Mouse (Mus musculus): ENCODE measurements around the gene Noct. TPM values are rescaled to one million over a fixed set of nuclear protein-coding genes. Genes with fewer than 3 reads are reported as not detected.

The Noct gene
- polyA plus RNA-seq, 3 experiments from 2014 or later = 2.2 to 4.3 (median 3.5) TPM

DNA sequence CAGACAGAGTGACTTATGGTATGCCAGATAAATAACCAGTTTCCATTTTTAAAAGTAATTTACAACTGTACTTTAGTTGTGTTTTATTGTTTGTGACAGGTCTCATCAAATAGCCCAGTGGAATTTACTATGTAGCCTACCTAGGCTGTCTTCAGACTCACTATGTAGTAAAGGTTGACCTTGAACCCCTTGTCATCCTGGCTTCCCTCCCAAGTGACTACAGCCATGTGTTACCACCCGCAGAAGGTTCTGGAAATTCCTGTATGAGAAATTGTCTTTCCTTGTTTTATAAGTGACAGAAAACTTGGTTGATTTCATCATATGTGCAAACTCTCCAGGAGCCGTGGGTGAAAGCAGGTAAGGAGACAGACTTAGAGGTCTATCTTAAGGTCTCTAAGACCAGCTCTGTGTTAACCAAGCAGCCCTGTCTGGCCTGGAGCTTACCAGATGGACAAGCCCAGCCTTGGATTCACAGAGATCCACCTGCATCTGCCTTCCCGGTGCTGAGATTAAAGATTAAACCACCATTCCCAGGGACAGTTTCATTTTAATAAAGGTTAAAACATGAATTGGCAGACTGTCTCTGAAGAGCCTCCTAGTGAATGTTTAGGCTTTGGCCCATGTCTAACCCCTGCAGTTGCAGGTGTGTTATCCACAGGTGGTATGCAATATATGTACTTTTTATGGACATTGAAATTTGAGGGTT, 8.1 kb downstream of the Noct start:
- no peak for ATAC-seq

GRCm38 (mm10) chr3:51233474-51233873, 9.2 kb downstream of the Noct start:
- no peak for ATAC-seq

GRCm38 (mm10) chr3:51233918-51234751, 9.9 kb downstream of the Noct start:
- peak; percentile 91 for ATAC-seq

GRCm38 (mm10) chr3:51234752-51235055, 10.5 kb downstream of the Noct start:
- ATAC-seq = no peak

- no peak for ATAC-seq
Measured at GRCm38 (mm10) chr3:51238515-51238914, 14.3 kb downstream of the Noct start.

GRCm38 (mm10) chr3:51239541-51239940, 15.3 kb downstream of the Noct start:
- no peak for ATAC-seq

- ATAC-seq = no peak
Measured at GRCm38 (mm10) chr3:51247704-51248103, 23.5 kb downstream of the Noct start.

DNA sequence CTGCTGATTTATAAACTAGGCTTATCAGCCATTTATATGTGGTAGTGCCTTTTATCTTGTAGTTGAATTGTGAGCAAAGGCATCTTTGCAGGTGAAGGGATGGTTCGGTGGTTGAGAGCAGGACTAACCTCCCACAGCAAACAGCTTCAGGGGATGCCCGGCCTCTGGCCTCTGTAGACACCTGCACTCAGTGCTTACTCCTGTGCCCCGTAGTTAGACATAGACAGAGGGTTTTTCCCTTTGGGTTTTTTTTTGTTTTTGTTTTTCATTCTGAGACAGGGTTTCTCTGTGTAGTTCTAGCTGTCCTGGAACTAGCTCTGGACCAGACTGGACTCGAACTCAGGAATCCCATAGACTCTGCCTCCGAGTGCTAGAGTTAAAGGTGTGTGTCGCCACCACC, 24.4 kb downstream of the Noct start:
- ATAC-seq = no peak

GRCm38 (mm10) chr3:51249460-51249859, 25.2 kb downstream of the Noct start:
- ATAC-seq = no peak

DNA sequence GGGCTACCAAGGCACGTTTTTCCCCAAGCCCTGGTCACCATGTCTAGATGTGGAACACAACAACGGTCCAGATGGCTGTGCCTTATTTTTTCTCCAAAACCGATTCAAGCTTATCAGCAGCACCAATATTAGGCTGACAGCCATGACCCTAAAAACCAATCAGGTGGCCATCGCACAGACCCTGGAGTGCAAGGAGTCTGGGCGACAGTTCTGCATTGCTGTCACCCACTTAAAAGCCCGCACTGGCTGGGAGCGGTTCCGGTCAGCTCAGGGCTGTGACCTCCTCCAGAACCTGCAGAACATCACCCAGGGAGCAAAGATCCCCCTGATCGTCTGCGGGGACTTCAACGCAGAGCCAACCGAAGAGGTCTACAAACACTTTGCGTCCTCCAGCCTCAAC, 25.6 kb downstream of the Noct start:
- ATAC-seq = no peak

GRCm38 (mm10) chr3:51251057-51251456, 26.8 kb downstream of the Noct start:
- no peak for ATAC-seq

DNA sequence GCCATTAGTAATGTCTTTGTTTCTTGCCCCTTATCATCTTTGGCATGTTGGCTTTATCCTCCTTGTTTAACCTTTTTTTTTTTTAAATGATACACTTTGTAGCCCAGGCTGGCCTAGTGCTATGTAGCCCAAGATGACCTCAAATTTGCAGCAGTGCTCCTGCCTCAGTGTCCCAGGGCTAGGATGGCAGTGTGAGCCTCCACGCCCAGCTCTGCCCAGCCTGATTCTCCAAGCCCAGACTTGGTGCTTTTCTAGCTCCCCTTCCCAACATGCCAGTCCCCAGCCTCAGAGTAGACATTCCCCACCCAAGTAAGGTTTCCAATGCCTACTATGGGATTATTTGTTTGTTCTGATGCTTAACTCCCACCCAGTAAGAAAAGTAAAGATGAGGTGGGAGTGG, 28.0 kb downstream of the Noct start:
- no peak for ATAC-seq

GRCm38 (mm10) chr3:51252689-51253402, 28.6 kb downstream of the Noct start:
- ATAC-seq = no peak

GRCm38 (mm10) chr3:51254784-51255183, 30.5 kb downstream of the Noct start:
- ATAC-seq = no peak

DNA sequence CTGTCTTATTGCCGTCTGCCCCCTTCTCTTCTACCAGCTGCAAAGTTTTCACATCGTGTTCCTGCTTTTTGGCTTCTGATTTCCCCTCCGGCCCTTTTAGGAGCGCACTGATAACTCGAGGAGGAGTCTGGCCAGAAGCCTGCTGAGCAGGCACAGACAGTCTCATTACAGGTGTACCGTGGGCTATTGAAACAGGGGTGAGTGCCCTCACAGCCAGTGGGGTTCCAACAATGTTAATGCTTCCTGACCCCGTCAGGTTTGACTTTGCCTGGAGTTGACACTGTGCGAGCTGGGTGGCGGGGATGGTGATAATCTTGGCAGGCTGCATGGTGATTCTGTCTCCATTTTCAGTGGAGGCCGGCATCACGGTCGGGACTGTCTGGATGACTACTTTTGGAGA, 32.2 kb downstream of the Noct start:
- no peak for ATAC-seq

GRCm38 (mm10) chr3:51258070-51258469, 33.8 kb downstream of the Noct start:
- no peak for ATAC-seq

GRCm38 (mm10) chr3:51262942-51263341, 38.7 kb downstream of the Noct start:
- no peak for ATAC-seq

GRCm38 (mm10) chr3:51268434-51268833, 44.2 kb downstream of the Noct start:
- ATAC-seq = no peak

DNA sequence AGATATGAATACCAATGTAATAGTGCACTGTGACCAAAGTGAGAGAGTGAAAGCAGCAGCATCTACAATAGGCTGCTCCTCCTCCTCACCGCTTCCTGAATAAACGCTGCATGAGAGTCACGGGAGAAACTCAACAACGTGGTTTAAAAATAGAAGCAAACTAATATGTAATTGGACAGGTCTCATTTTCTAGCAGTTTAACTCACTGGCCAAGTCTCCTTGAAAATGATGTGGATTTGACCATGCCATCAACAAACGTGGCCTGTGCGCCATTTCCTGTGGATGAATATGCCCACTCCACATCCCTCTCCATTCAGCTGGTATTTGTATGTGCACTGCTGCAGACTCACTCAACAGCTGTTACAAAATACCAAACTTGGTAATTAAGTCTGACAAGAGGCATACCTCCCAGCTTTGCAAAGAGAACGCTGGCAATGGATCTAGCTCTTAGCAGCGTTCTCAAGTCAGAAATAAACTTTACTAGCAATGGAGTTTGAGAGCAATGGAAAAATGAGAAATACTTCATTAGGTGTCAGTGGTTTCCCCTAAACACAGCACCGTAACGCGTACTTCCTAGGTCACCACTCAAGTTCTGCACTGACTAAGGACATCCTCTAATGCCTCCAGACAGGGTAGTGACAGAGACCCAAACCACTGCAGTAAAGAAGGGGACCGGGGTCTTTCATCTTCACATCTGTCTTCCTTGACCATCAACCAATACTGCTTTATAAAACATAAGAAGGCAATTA, 46.0 kb downstream of the Noct start:
- ATAC-seq = peak; percentile 91

GRCm38 (mm10) chr3:51275956-51276398, 51.7 kb downstream of the Noct start:
- ATAC-seq = peak; percentile 88

GRCm38 (mm10) chr3:51276421-51277111, 52.3 kb downstream of the Noct start:
- peak; percentile 2 for ATAC-seq

All from inflammation-experienced regulatory T-cells, adult 6 months (primary cell).